Mouse (Mus musculus) embryonic facial prominence, embryonic 15.5 days (tissue): ENCODE data around the gene Kncn. TPM values are rescaled to one million over a fixed set of nuclear protein-coding genes. Genes with fewer than 3 reads are reported as not detected.
A peak's percentile ranks its signal among the peaks of the same experiment; 100 is the strongest.

Source experiments
- ATAC-seq: fragments of 200-750 bp; cut with Nextera tagmentation; 2 replicates; pipeline ENCODE4 v1.8.0; 2017; ENCODE audit warnings: low read depth, moderate TSS enrichment; ENCODE audit not compliant: insufficient number of reproducible peaks, low FRiP score, low TSS enrichment
- H3K27ac ChIP-seq: fragments of 300-500 bp; sonication (generic); replicated peaks from 2 replicates; pipeline ENCODE4 v1.5.1; 2015; ENCODE audit warnings: mild to moderate bottlenecking, inconsistent platforms
- H3K27me3 ChIP-seq: fragments of 300-500 bp; sonication (generic); 2 replicates; pipeline ENCODE4 v1.6.1; 2015; ENCODE audit warnings: inconsistent platforms
- H3K36me3 ChIP-seq: fragments of 300-500 bp; sonication (generic); 2 replicates; pipeline ENCODE4 v1.6.1; 2015; ENCODE audit warnings: mild to moderate bottlenecking, inconsistent platforms
- H3K4me1 ChIP-seq: fragments of 300-500 bp; sonication (generic); 2 replicates; pipeline ENCODE4 v1.6.1; 2015; ENCODE audit warnings: inconsistent platforms
- H3K4me2 ChIP-seq: fragments of 300-500 bp; sonication (generic); replicated peaks from 2 replicates; pipeline ENCODE4 v1.6.1; 2015; ENCODE audit warnings: mild to moderate bottlenecking, inconsistent platforms
- H3K4me3 ChIP-seq: fragments of 300-500 bp; sonication (generic); replicated peaks from 2 replicates; pipeline ENCODE4 v1.5.1; 2015; ENCODE audit warnings: mild to moderate bottlenecking, inconsistent platforms
- H3K9ac ChIP-seq: fragments of 300-500 bp; sonication (generic); 2 replicates; pipeline ENCODE4 v1.6.1; 2015; ENCODE audit warnings: inconsistent platforms
- H3K9me3 ChIP-seq: fragments of 300-500 bp; sonication (generic); replicated peaks from 2 replicates; pipeline ENCODE4 v1.6.1; 2016; ENCODE audit warnings: inconsistent platforms
- WGBS: fragments of 180-500 bp; shearing (Covaris S2); methylation state at CpG from one replicate; pipeline ENCODE4 v1.1.7; 2015; 5-methylcytosine and 5-hydroxymethylcytosine counted together
- polyA plus RNA-seq: library from polyadenylated mRNA; unstranded; fragments of >200 nt; fragmentation: Nextera tagmentation; extraction: Ambion mirVana; gene quantifications from 2 replicates; pipeline ENCODE4 v1.2.1, GENCODE M21; 2015

Kncn gene
- polyA plus RNA-seq, 1 experiment from 2014 or later, result not detected

- Histone ChIP-seq H3K27ac (no peak overlapping the region), H3K4me2 (no peak overlapping the region), H3K4me1 (no peaks in the 10 kb centered on the region), H3K9ac (no peak overlapping the region), H3K36me3 (no peaks in the 10 kb centered on the region), H3K27me3 (peaks cover 63% of the 10 kb centered on the region), H3K4me3 (no peak overlapping the region), H3K9me3 (no peaks in the 10 kb centered on the region)
- 6% methylated on average over 7 of the region's 7 CpGs for WGBS
- no peak for ATAC-seq
Observed at GRCm38 (mm10) chr4:115905701-115906100, 21.5 kb downstream of the Kncn start.

GRCm38 (mm10) chr4:115906791-115907190, 22.6 kb downstream of the Kncn start:
- Histone ChIP-seq H3K9me3 (no peaks in the 10 kb centered on the region), H3K9ac (no peak overlapping the region), H3K27me3 (peaks cover 56% of the 10 kb centered on the region), H3K4me1 (0 out of 2 replicates have a peak, but pooled peaks cover 4% of the 10 kb centered on the region), H3K36me3 (no peaks in the 10 kb centered on the region), H3K4me2 (no peak overlapping the region), H3K27ac (no peak overlapping the region), H3K4me3 (no peak overlapping the region)
- 76% methylated on average over 3 of the region's 3 CpGs for WGBS
- ATAC-seq, result no peak

- WGBS, result 59% methylated on average over 1 of the region's 1 CpGs
- Histone ChIP-seq H3K4me2 (no peak overlapping the region), H3K4me1 (0 out of 2 replicates have a peak, but pooled peaks cover 5% of the 10 kb centered on the region), H3K27ac (no peak overlapping the region), H3K36me3 (no peaks in the 10 kb centered on the region), H3K4me3 (no peak overlapping the region), H3K9ac (no peak overlapping the region), H3K9me3 (no peaks in the 10 kb centered on the region), H3K27me3 (peaks cover 49% of the 10 kb centered on the region)
- ATAC-seq, result no peak
Observed at GRCm38 (mm10) chr4:115907994-115908393, 23.8 kb downstream of the Kncn start.

GRCm38 (mm10) chr4:115908641-115909040, 24.4 kb downstream of the Kncn start:
- Histone ChIP-seq H3K27ac (no peak overlapping the region), H3K36me3 (no peaks in the 10 kb centered on the region), H3K4me1 (0 out of 2 replicates have a peak, but pooled peaks cover 5% of the 10 kb centered on the region), H3K9ac (no peak overlapping the region), H3K4me3 (no peak overlapping the region), H3K9me3 (no peaks in the 10 kb centered on the region), H3K27me3 (peaks cover 43% of the 10 kb centered on the region), H3K4me2 (no peak overlapping the region)
- peak; percentile 56 for ATAC-seq
- WGBS, result 11% methylated on average over 7 of the region's 7 CpGs

GRCm38 (mm10) chr4:115911586-115911985, 27.4 kb downstream of the Kncn start:
- Histone ChIP-seq H3K9ac (no peak overlapping the region), H3K36me3 (no peaks in the 10 kb centered on the region), H3K4me1 (0 out of 2 replicates have a peak, but pooled peaks cover 5% of the 10 kb centered on the region), H3K9me3 (no peaks in the 10 kb centered on the region), H3K27ac (no peak overlapping the region), H3K27me3 (peaks cover 14% of the 10 kb centered on the region), H3K4me3 (no peak overlapping the region), H3K4me2 (no peak overlapping the region)
- WGBS, result 13% methylated on average over 4 of the region's 4 CpGs
- ATAC-seq, result peak; percentile 36; the same call in 1 of the 2 replicates

- H3K27ac ChIP-seq, result no peak overlapping the region
- peaks cover 11% of the 10 kb centered on the region for H3K27me3 ChIP-seq
- ATAC-seq, result no peak
- H3K4me3 ChIP-seq, result no peak overlapping the region
- H3K36me3 ChIP-seq, result no peaks in the 10 kb centered on the region
- no peak overlapping the region for H3K4me2 ChIP-seq
- H3K4me1 ChIP-seq, result no peaks in the 10 kb centered on the region
- no peaks in the 10 kb centered on the region for H3K9me3 ChIP-seq
- WGBS, result 82% methylated on average over 16 of the region's 16 CpGs
- no peak overlapping the region for H3K9ac ChIP-seq
Observed at GRCm38 (mm10) chr4:115919911-115920310, 35.7 kb downstream of the Kncn start.

GRCm38 (mm10) chr4:115922688-115923087, 38.5 kb downstream of the Kncn start:
- H3K36me3 ChIP-seq, result no peaks in the 10 kb centered on the region
- no peak overlapping the region for H3K9ac ChIP-seq
- no peak overlapping the region for H3K27ac ChIP-seq
- no peaks in the 10 kb centered on the region for H3K4me1 ChIP-seq
- H3K27me3 ChIP-seq, result peaks cover 10% of the 10 kb centered on the region
- H3K4me2 ChIP-seq, result no peak overlapping the region
- no peak for ATAC-seq
- H3K4me3 ChIP-seq, result no peak overlapping the region
- 85% methylated on average over 5 of the region's 5 CpGs for WGBS
- no peaks in the 10 kb centered on the region for H3K9me3 ChIP-seq

GRCm38 (mm10) chr4:115923262-115923880, 39.2 kb downstream of the Kncn start:
- no peak for ATAC-seq
- no peak overlapping the region for H3K4me2 ChIP-seq
- no peak overlapping the region for H3K4me3 ChIP-seq
- H3K9ac ChIP-seq, result no peak overlapping the region
- H3K27me3 ChIP-seq, result peaks cover 9% of the 10 kb centered on the region
- H3K9me3 ChIP-seq, result no peaks in the 10 kb centered on the region
- no peaks in the 10 kb centered on the region for H3K36me3 ChIP-seq
- 73% methylated on average over 16 of the region's 16 CpGs for WGBS
- no peak overlapping the region for H3K27ac ChIP-seq
- H3K4me1 ChIP-seq, result no peaks in the 10 kb centered on the region

- ATAC-seq, result no peak
- Histone ChIP-seq H3K36me3 (no peaks in the 10 kb centered on the region), H3K4me2 (no peak overlapping the region), H3K4me1 (no peaks in the 10 kb centered on the region), H3K9me3 (no peaks in the 10 kb centered on the region), H3K27me3 (peaks cover 40% of the 10 kb centered on the region), H3K4me3 (no peak overlapping the region), H3K27ac (no peak overlapping the region), H3K9ac (no peak overlapping the region)
- 47% methylated on average over 7 of the region's 7 CpGs for WGBS
Observed at GRCm38 (mm10) chr4:115927637-115928036, 43.4 kb downstream of the Kncn start.

- 63% methylated on average over 13 of the region's 13 CpGs for WGBS
- ATAC-seq, result no peak
Observed at GRCm38 (mm10) chr4:115931556-115932088, 47.4 kb downstream of the Kncn start.

GRCm38 (mm10) chr4:115935835-115936581, 51.8 kb downstream of the Kncn start:
- no peak for ATAC-seq
- peaks cover 31% of the 10 kb centered on the region for H3K4me1 ChIP-seq
- WGBS, result 5% methylated on average over 36 of the region's 36 CpGs
- H3K36me3 ChIP-seq, result no peaks in the 10 kb centered on the region
- H3K9me3 ChIP-seq, result no peaks in the 10 kb centered on the region
- no peak overlapping the region for H3K27ac ChIP-seq
- peak overlapping the region; percentile 31 for H3K4me2 ChIP-seq
- H3K9ac ChIP-seq, result no peak overlapping the region
- H3K27me3 ChIP-seq, result peaks cover 96% of the 10 kb centered on the region
- H3K4me3 ChIP-seq, result peak overlapping the region; percentile 15; the same call in 1 of the 2 replicates

More at GRCm38 (mm10) chr4:115931556-115932088, 47.4 kb downstream of the Kncn start:
- peaks cover 9% of the 10 kb centered on the region for H3K4me1 ChIP-seq
- no peaks in the 10 kb centered on the region for H3K36me3 ChIP-seq
- H3K9me3 ChIP-seq, result no peaks in the 10 kb centered on the region
- no peak overlapping the region for H3K4me2 ChIP-seq
- peaks cover 75% of the 10 kb centered on the region for H3K27me3 ChIP-seq
- H3K9ac ChIP-seq, result no peak overlapping the region
- no peak overlapping the region for H3K27ac ChIP-seq
- no peak overlapping the region for H3K4me3 ChIP-seq
